ENCODE assay signal across 22 mouse cellular contexts in the genomic region with DNA sequence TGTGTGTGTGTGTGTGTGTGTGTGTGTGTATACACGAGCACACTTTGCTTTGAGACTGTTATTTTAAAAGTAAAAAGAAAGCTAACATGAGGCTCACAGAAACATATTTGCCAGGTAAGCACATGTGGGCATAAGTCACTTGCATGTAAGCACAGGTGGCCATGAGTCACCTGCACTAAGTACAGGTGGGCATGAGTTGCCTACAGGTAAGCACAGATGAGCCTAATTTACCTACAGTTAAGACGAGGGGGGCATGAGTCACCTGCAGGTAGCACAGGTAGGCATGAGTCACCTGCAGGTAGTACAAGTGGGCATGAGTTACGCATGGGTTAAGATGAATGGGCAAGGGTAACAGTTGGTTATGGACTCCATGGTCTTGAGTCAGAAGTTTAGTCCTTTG.
"Had no signal": no experiment of that assay in that cellular context is flagged by ENCODE, and none has a peak within 500 bp of the region (broad histone marks: within the 10 kb centered on the region; RNA-seq: fewer than 3 reads in every experiment).

No protein-coding gene starts in this region.

- H3K36me3 ChIP-seq: heart, embryonic 13.5 days; heart, embryonic 15.5 days; hindbrain, embryonic 10.5 days; hindbrain, embryonic 12.5 days; intestine, embryonic 15.5 days; limb, embryonic 10.5 days; limb, embryonic 12.5 days; liver, embryonic 13.5 days had no signal

- H3K27ac ChIP-seq: gastrocnemius, adult 2 months; heart, embryonic 13.5 days; heart, embryonic 15.5 days; hindbrain, embryonic 10.5 days; hindbrain, embryonic 12.5 days; hindbrain, embryonic 14.5 days; intestine, embryonic 15.5 days; layer of hippocampus, adult 2 months; left cerebral cortex, adult 2 months; limb, embryonic 10.5 days; limb, embryonic 12.5 days; liver, embryonic 13.5 days had no signal

- H3K4me3 ChIP-seq: gastrocnemius, adult 2 months; heart, embryonic 13.5 days; heart, embryonic 15.5 days; hindbrain, embryonic 10.5 days; hindbrain, embryonic 12.5 days; intestine, embryonic 15.5 days; layer of hippocampus, adult 2 months; left cerebral cortex, adult 2 months; limb, embryonic 10.5 days; limb, embryonic 12.5 days; liver, embryonic 13.5 days had no signal

- DNase-seq: gastrocnemius, adult 2 months; gastrocnemius, postnatal 10 days; gastrocnemius, postnatal 25 days; heart, postnatal 14 days; heart, postnatal 4 days; kidney, adult 18-20 months; kidney, adult 8-10 months; kidney, postnatal 10 days; kidney, postnatal 25 days; kidney, postnatal 4 days; liver; liver, embryonic 13.5 days had no signal

- H3K27me3 ChIP-seq: heart, embryonic 13.5 days; heart, embryonic 15.5 days; hindbrain, embryonic 12.5 days; intestine, embryonic 15.5 days; limb, embryonic 12.5 days; liver, embryonic 13.5 days had no signal

- H3K9me3 ChIP-seq: heart, embryonic 13.5 days; heart, embryonic 15.5 days; hindbrain, embryonic 10.5 days; hindbrain, embryonic 12.5 days; intestine, embryonic 15.5 days; limb, embryonic 10.5 days; limb, embryonic 12.5 days; liver, embryonic 13.5 days had no signal

- H3K4me1 ChIP-seq: heart, embryonic 13.5 days; heart, embryonic 15.5 days; hindbrain, embryonic 10.5 days; hindbrain, embryonic 12.5 days; intestine, embryonic 15.5 days; limb, embryonic 12.5 days; liver, embryonic 13.5 days had no signal
